Mouse (Mus musculus) hindbrain, embryonic 12.5 days (tissue): Measurements from ENCODE around the gene 1700057G04Rik. TPM values are rescaled to one million over a fixed set of nuclear protein-coding genes. Genes with fewer than 3 reads are reported as not detected.

ENCODE experiments used
- ATAC-seq: fragments of 200-750 bp; cut with Nextera tagmentation; 2 replicates; pipeline ENCODE4 v1.8.0; 2017; ENCODE audit warnings: moderate TSS enrichment; ENCODE audit not compliant: low FRiP score
- H3K27ac ChIP-seq: fragments of 300-500 bp; sonication (generic); 2 replicates; pipeline ENCODE4 v1.5.1; 2016; ENCODE audit warnings: mild to moderate bottlenecking
- H3K27me3 ChIP-seq: fragments of 300-500 bp; sonication (generic); 2 replicates; pipeline ENCODE4 v1.6.1; 2016; ENCODE audit warnings: mild to moderate bottlenecking
- H3K36me3 ChIP-seq: fragments of 300-500 bp; sonication (generic); 2 replicates; pipeline ENCODE4 v1.6.1; 2016; ENCODE audit warnings: mild to moderate bottlenecking
- H3K4me1 ChIP-seq: fragments of 300-500 bp; sonication (generic); 2 replicates; pipeline ENCODE4 v1.6.1; 2016
- H3K4me2 ChIP-seq: fragments of 300-500 bp; sonication (generic); replicated peaks from 2 replicates; pipeline ENCODE4 v1.6.1; 2016; ENCODE audit warnings: mild to moderate bottlenecking
- H3K4me3 ChIP-seq: fragments of 300-500 bp; sonication (generic); 2 replicates; pipeline ENCODE4 v1.5.1; 2016; ENCODE audit warnings: mild to moderate bottlenecking
- H3K9ac ChIP-seq: fragments of 300-500 bp; sonication (generic); 2 replicates; pipeline ENCODE4 v1.6.1; 2016; ENCODE audit warnings: mild to moderate bottlenecking, moderate library complexity
- H3K9me3 ChIP-seq: fragments of 300-500 bp; sonication (generic); replicated peaks from 2 replicates; pipeline ENCODE4 v1.6.1; 2016; ENCODE audit warnings: mild to moderate bottlenecking
- WGBS: fragments of 180-500 bp; shearing (Covaris S2); methylation state at CpG from one replicate; pipeline ENCODE4 v1.1.7; 2016; 5-methylcytosine and 5-hydroxymethylcytosine counted together
- polyA plus RNA-seq: library from polyadenylated mRNA; unstranded; fragments of >200 nt; fragmentation: Nextera tagmentation; extraction: Ambion mirVana; gene quantifications from 2 replicates; pipeline ENCODE4 v1.2.1, GENCODE M21; 2016

1700057G04Rik gene
- polyA plus RNA-seq, result not detected in 2 replicates

GRCm38 (mm10) chr9:92309077-92309476, at the start of gene 1700057G04Rik:
1700057G04Rik (plus strand) TSS chr9:92309377.
- 97% methylated on average over 1 of the region's 1 CpGs for WGBS
- no peak within 1 kb of the TSS for H3K4me3 ChIP-seq
- no peaks in the 10 kb centered on the region for H3K27me3 ChIP-seq
- ATAC-seq, result no peak
- no peaks in the 10 kb centered on the region for H3K9me3 ChIP-seq
- no peak within 1 kb of the TSS for H3K27ac ChIP-seq
- H3K4me1 ChIP-seq, result no peaks in the 10 kb centered on the region
- H3K4me2 ChIP-seq, result no peak within 1 kb of the TSS
- H3K9ac ChIP-seq, result no peak within 1 kb of the TSS
- H3K36me3 ChIP-seq, result no peaks in the 10 kb centered on the region

GRCm38 (mm10) chr9:92260481-92261159, 48.6 kb upstream of the 1700057G04Rik start:
- Histone ChIP-seq H3K4me2 (no peak overlapping the region), H3K9ac (no peak overlapping the region), H3K27me3 (no peaks in the 10 kb centered on the region), H3K36me3 (no peaks in the 10 kb centered on the region), H3K9me3 (no peaks in the 10 kb centered on the region), H3K27ac (no peak overlapping the region), H3K4me1 (no peaks in the 10 kb centered on the region), H3K4me3 (no peak overlapping the region)
- ATAC-seq, result no peak
- 88% methylated on average over 7 of the region's 7 CpGs for WGBS

- H3K27me3 ChIP-seq, result no peaks in the 10 kb centered on the region
- no peak for ATAC-seq
- H3K9ac ChIP-seq, result no peak overlapping the region
- no peaks in the 10 kb centered on the region for H3K36me3 ChIP-seq
- H3K27ac ChIP-seq, result no peak overlapping the region
- H3K9me3 ChIP-seq, result no peaks in the 10 kb centered on the region
- 92% methylated on average over 4 of the region's 4 CpGs for WGBS
- H3K4me2 ChIP-seq, result no peak overlapping the region
- no peaks in the 10 kb centered on the region for H3K4me1 ChIP-seq
- H3K4me3 ChIP-seq, result no peak overlapping the region
Observed at GRCm38 (mm10) chr9:92265719-92266118, 43.5 kb upstream of the 1700057G04Rik start.

GRCm38 (mm10) chr9:92266558-92267171, 42.5 kb upstream of the 1700057G04Rik start:
- Histone ChIP-seq H3K9me3 (no peaks in the 10 kb centered on the region), H3K4me2 (no peak overlapping the region), H3K4me1 (no peaks in the 10 kb centered on the region), H3K4me3 (no peak overlapping the region), H3K9ac (no peak overlapping the region), H3K27ac (no peak overlapping the region), H3K27me3 (no peaks in the 10 kb centered on the region), H3K36me3 (no peaks in the 10 kb centered on the region)
- no peak for ATAC-seq
- WGBS, result 70% methylated on average over 8 of the region's 8 CpGs

- ATAC-seq, result no peak
- Histone ChIP-seq H3K27me3 (no peaks in the 10 kb centered on the region), H3K4me1 (no peaks in the 10 kb centered on the region), H3K27ac (no peak overlapping the region), H3K9me3 (no peaks in the 10 kb centered on the region), H3K4me3 (no peak overlapping the region), H3K9ac (no peak overlapping the region), H3K4me2 (no peak overlapping the region), H3K36me3 (no peaks in the 10 kb centered on the region)
- WGBS, result 78% methylated on average over 1 of the region's 1 CpGs
Observed at GRCm38 (mm10) chr9:92267732-92268131, 41.4 kb upstream of the 1700057G04Rik start.

- H3K4me1 ChIP-seq, result no peaks in the 10 kb centered on the region
- H3K4me3 ChIP-seq, result no peak overlapping the region
- ATAC-seq, result no peak
- H3K27me3 ChIP-seq, result no peaks in the 10 kb centered on the region
- H3K27ac ChIP-seq, result no peak overlapping the region
- no peak overlapping the region for H3K9ac ChIP-seq
- H3K4me2 ChIP-seq, result no peak overlapping the region
- H3K9me3 ChIP-seq, result no peaks in the 10 kb centered on the region
- 90% methylated on average over 5 of the region's 5 CpGs for WGBS
- H3K36me3 ChIP-seq, result no peaks in the 10 kb centered on the region
Observed at GRCm38 (mm10) chr9:92269829-92270404, 39.3 kb upstream of the 1700057G04Rik start.

GRCm38 (mm10) chr9:92270927-92271326, 38.2 kb upstream of the 1700057G04Rik start:
- Histone ChIP-seq H3K4me3 (no peak overlapping the region), H3K9me3 (no peaks in the 10 kb centered on the region), H3K4me1 (no peaks in the 10 kb centered on the region), H3K36me3 (no peaks in the 10 kb centered on the region), H3K27me3 (no peaks in the 10 kb centered on the region), H3K4me2 (no peak overlapping the region), H3K9ac (no peak overlapping the region), H3K27ac (no peak overlapping the region)
- no peak for ATAC-seq
- WGBS, result 52% methylated on average over 4 of the region's 4 CpGs

- Histone ChIP-seq H3K9ac (no peak overlapping the region), H3K4me2 (no peak overlapping the region), H3K36me3 (no peaks in the 10 kb centered on the region), H3K4me3 (no peak overlapping the region), H3K4me1 (no peaks in the 10 kb centered on the region), H3K27me3 (no peaks in the 10 kb centered on the region), H3K9me3 (no peaks in the 10 kb centered on the region), H3K27ac (no peak overlapping the region)
- WGBS, result 91% methylated on average over 4 of the region's 4 CpGs
- no peak for ATAC-seq
Observed at GRCm38 (mm10) chr9:92272650-92273049, 36.5 kb upstream of the 1700057G04Rik start.

- Histone ChIP-seq H3K9ac (no peak overlapping the region), H3K4me1 (no peaks in the 10 kb centered on the region), H3K4me2 (no peak overlapping the region), H3K36me3 (no peaks in the 10 kb centered on the region), H3K9me3 (no peaks in the 10 kb centered on the region), H3K27me3 (no peaks in the 10 kb centered on the region), H3K27ac (no peak overlapping the region), H3K4me3 (no peak overlapping the region)
- ATAC-seq, result no peak
- WGBS, result 96% methylated on average over 2 of the region's 2 CpGs
Observed at GRCm38 (mm10) chr9:92273271-92273670, 35.9 kb upstream of the 1700057G04Rik start.

- Histone ChIP-seq H3K27ac (no peak overlapping the region), H3K4me1 (no peaks in the 10 kb centered on the region), H3K27me3 (no peaks in the 10 kb centered on the region), H3K36me3 (no peaks in the 10 kb centered on the region), H3K9me3 (no peaks in the 10 kb centered on the region), H3K4me3 (no peak overlapping the region), H3K4me2 (no peak overlapping the region), H3K9ac (no peak overlapping the region)
- ATAC-seq, result no peak
- WGBS, result 73% methylated on average over 6 of the region's 6 CpGs
Observed at GRCm38 (mm10) chr9:92273956-92274762, 35.0 kb upstream of the 1700057G04Rik start.

GRCm38 (mm10) chr9:92275486-92276207, 33.5 kb upstream of the 1700057G04Rik start, which contains the start of gene Plscr2:
Plscr2 (plus strand) TSS chr9:92275602.
- no peak for ATAC-seq
- WGBS, result 74% methylated on average over 9 of the region's 9 CpGs
- H3K27ac ChIP-seq, result no peak within 1 kb of the TSS
- H3K4me3 ChIP-seq, result no peak within 1 kb of the TSS
- no peak within 1 kb of the TSS for H3K9ac ChIP-seq
- no peaks in the 10 kb centered on the region for H3K36me3 ChIP-seq
- no peaks in the 10 kb centered on the region for H3K4me1 ChIP-seq
- no peaks in the 10 kb centered on the region for H3K27me3 ChIP-seq
- H3K9me3 ChIP-seq, result no peaks in the 10 kb centered on the region
- H3K4me2 ChIP-seq, result no peak within 1 kb of the TSS

- Histone ChIP-seq H3K36me3 (no peaks in the 10 kb centered on the region), H3K4me3 (no peak overlapping the region), H3K9me3 (no peaks in the 10 kb centered on the region), H3K27ac (no peak overlapping the region), H3K4me1 (no peaks in the 10 kb centered on the region), H3K9ac (no peak overlapping the region), H3K4me2 (no peak overlapping the region), H3K27me3 (no peaks in the 10 kb centered on the region)
- WGBS, result 82% methylated on average over 7 of the region's 7 CpGs
- ATAC-seq, result no peak
Observed at GRCm38 (mm10) chr9:92276360-92276759, 32.8 kb upstream of the 1700057G04Rik start.
